Mouse (Mus musculus) heart, adult 2 months (tissue): ENCODE measurements at regions not wholly inside any gene's neighbourhood (a gene's known extent, or its start where the extent isn't known, plus 50 kb on each side); places are given as distances from the start of the nearest gene placed in this dataset.

Experiments used
- DNase-seq, 2 experiments: peaks; one replicate each; pipeline ENCODE4 v3.0.0; 2021
- H3K27ac ChIP-seq: fragments of 200-600 bp; 2 replicates; pipeline ENCODE4 v1.8.1; 2022
- H3K27me3 ChIP-seq: fragments of 200-500 bp; 2 replicates; pipeline ENCODE4 v1.6.1; 2012; ENCODE audit warnings: mild to moderate bottlenecking, low read length, inconsistent platforms, mixed read lengths; ENCODE audit not compliant: control insufficient read depth, insufficient read depth
- H3K36me3 ChIP-seq: fragments of 200-500 bp; 2 replicates; pipeline ENCODE4 v1.6.1; 2012; ENCODE audit warnings: low read length, inconsistent platforms; ENCODE audit not compliant: control insufficient read depth, insufficient read depth
- H3K4me1 ChIP-seq: fragments of 200-500 bp; 2 replicates; pipeline ENCODE4 v1.6.1; 2011; ENCODE audit warnings: low read length; ENCODE audit not compliant: control insufficient read depth, insufficient read depth
- H3K4me3 ChIP-seq: fragments of 200-600 bp; 2 replicates; pipeline ENCODE4 v1.8.1; 2022
- H3K79me2 ChIP-seq: fragments of 200-500 bp; replicated peaks from 2 replicates; pipeline ENCODE4 v1.6.1; 2012; ENCODE audit warnings: mild to moderate bottlenecking, inconsistent platforms, low read length, moderate library complexity, mixed read lengths; ENCODE audit not compliant: control insufficient read depth, insufficient read depth
- H3K9ac ChIP-seq: fragments of 200-500 bp; 2 replicates; pipeline ENCODE4 v1.6.1; 2012; ENCODE audit warnings: low read depth, mild to moderate bottlenecking, control low read depth, inconsistent platforms, low read length, mixed read lengths
- CTCF ChIP-seq: fragments of 200-600 bp; IDR thresholded peaks from 2 replicates; pipeline ENCODE4 v1.8.1; 2022; ENCODE audit warnings: antibody characterized with exemption, mild to moderate bottlenecking, moderate library complexity
- EP300 ChIP-seq: fragments of 200-500 bp; IDR thresholded peaks from 2 replicates; pipeline ENCODE4 v1.6.1; 2011; ENCODE audit warnings: low read depth, low read length, control low read depth; ENCODE audit not compliant: insufficient read depth
- POLR2A ChIP-seq: fragments of 200-500 bp; IDR thresholded peaks from 2 replicates; pipeline ENCODE4 v1.6.1; 2011; ENCODE audit warnings: mild to moderate bottlenecking, low read depth, low read length, control low read depth; ENCODE audit not compliant: insufficient read depth
- WGBS: fragments of 180-500 bp; shearing (Covaris S2); methylation state at CpG from one replicate; pipeline ENCODE4 v1.1.7; 2018; 5-methylcytosine and 5-hydroxymethylcytosine counted together
- intact Hi-C: fragments of 180-260 bp; cut with DNase I; formaldehyde crosslinking; loops from one replicate; pipeline ENCODE4 v1.15.1; 2025

DNA sequence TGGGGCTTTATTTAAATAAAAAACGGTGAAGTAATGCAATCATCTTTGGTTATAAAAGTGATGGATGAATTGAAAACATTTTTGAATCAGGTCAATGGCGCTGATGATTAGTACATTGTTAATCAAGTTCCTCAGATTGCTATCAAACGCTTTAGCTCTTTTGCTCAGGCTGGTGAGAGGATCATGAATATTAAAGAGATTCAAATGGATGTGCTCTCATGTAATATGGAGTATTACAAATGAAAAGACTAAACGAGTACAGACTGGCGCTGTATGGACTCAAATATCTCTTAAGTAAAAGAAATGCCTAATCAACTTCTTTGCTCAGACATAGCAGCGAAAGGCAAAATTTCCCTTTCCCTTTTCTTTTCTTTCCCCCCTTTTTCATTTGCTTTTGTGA lies 236.1 kb upstream of the Zic1 start:
- TF ChIP-seq POLR2A (no peak), CTCF (no peak), EP300 (no peak)
- WGBS, result 69% methylated on average over 6 of the region's 6 CpGs
- H3K36me3 ChIP-seq, result no peaks in the 10 kb centered on the region
- H3K27me3 ChIP-seq, result no peaks in the 10 kb centered on the region
- H3K9ac ChIP-seq, result no peak overlapping the region
- intact Hi-C loops, result no loop called here
- no peak overlapping the region for H3K27ac ChIP-seq
- no peaks in the 10 kb centered on the region for H3K79me2 ChIP-seq
- H3K4me1 ChIP-seq, result no peaks in the 10 kb centered on the region
- H3K4me3 ChIP-seq, result no peak overlapping the region
- no peak for DNase-seq

DNA sequence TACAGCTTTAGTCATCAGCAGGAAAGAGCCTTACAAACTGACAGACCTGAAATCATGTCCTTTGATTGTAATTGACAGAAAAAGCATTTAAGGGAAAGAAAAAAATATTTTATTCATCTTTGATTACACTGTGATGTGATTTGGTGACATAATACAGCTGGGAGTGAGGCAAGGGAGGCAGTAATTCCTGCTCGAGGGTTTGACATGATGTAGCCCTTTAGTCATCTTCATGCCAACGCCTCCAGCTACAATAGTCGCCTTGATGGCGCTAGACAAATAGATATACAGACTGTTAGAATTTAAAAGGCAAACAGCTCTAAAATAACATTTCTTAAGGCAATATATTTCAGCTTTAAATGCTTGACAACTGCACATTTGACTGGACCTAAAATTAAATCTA lies 226.3 kb upstream of the Zic1 start:
- Histone ChIP-seq H3K36me3 (no peaks in the 10 kb centered on the region), H3K9ac (no peak overlapping the region), H3K79me2 (no peaks in the 10 kb centered on the region), H3K4me1 (no peaks in the 10 kb centered on the region), H3K4me3 (no peak overlapping the region), H3K27ac (no peak overlapping the region), H3K27me3 (no peaks in the 10 kb centered on the region)
- no peak for DNase-seq
- TF ChIP-seq POLR2A (no peak), EP300 (no peak), CTCF (no peak)
- intact Hi-C loops, result no loop called here
- WGBS, result 45% methylated on average over 4 of the region's 4 CpGs

DNA sequence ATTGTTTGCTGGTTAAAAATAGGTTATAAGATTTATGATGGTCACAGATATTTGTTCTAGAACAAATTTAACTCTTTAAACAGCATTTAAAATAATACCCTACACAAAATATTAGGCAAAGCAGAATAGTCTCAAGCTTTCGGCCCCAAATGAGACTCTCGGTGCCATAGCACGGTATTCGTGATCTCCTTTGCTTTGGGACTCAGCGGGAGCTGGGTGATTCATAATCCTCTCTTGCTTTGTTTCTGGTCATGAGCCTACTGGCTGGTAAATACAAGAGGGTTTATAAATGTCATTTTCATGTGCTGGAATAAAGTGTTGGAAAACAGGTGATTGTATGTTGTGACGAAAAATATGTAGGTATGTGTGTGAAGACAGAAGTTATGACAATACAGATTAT lies 223.1 kb upstream of the Zic1 start:
- H3K4me1 ChIP-seq, result no peaks in the 10 kb centered on the region
- no peaks in the 10 kb centered on the region for H3K27me3 ChIP-seq
- H3K79me2 ChIP-seq, result no peaks in the 10 kb centered on the region
- TF ChIP-seq EP300 (no peak), CTCF (no peak), POLR2A (no peak)
- intact Hi-C loops, result no loop called here
- WGBS, result 83% methylated on average over 6 of the region's 6 CpGs
- H3K9ac ChIP-seq, result no peak overlapping the region
- no peak for DNase-seq
- H3K4me3 ChIP-seq, result no peak overlapping the region
- no peaks in the 10 kb centered on the region for H3K36me3 ChIP-seq
- H3K27ac ChIP-seq, result no peak overlapping the region

DNA sequence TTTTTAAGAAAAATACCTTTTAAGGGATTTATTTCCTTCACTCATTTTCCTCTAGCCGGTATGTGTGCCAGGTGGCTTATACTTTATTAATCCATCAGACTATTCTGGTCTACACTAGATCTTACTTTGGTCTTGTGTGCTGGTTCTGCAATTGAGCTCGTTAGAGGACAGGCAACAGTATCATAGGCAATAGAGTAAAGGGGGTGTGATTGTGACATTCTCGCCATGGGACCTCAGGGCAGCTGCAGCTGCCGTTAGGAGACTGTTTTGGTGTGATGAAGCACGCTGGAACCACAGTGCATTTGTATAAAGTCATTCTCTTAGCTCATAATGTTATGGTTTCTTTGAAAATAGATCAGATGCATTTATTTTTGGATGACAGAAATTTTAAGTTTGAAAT lies 222.3 kb upstream of the Zic1 start:
- Histone ChIP-seq H3K27me3 (no peaks in the 10 kb centered on the region), H3K4me3 (no peak overlapping the region), H3K27ac (no peak overlapping the region), H3K9ac (no peak overlapping the region), H3K4me1 (no peaks in the 10 kb centered on the region), H3K36me3 (no peaks in the 10 kb centered on the region), H3K79me2 (no peaks in the 10 kb centered on the region)
- intact Hi-C loops, result no loop called here
- TF ChIP-seq EP300 (no peak), POLR2A (no peak), CTCF (no peak)
- no peak for DNase-seq
- 49% methylated on average over 5 of the region's 5 CpGs for WGBS

DNA sequence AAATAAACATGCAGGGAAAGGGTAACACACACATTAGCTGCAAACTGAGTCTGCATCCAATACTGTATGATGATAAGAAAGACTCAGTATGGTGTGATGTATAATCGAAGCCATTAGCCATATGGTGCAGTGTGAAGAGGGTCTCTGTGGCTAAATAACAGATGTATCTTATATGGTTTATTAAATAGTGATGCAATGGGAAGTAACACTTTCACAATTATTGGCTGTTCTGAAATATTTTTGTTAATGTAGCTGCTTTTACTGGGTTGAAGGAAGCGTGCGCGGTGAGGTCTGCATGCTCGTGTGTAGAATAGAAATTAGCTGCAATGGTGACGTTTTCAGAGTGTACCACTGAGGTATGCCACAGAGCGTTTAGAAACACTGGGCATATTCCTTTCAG lies 221.7 kb upstream of the Zic1 start:
- no peaks in the 10 kb centered on the region for H3K36me3 ChIP-seq
- TF ChIP-seq CTCF (no peak), POLR2A (no peak), EP300 (no peak)
- H3K79me2 ChIP-seq, result no peaks in the 10 kb centered on the region
- no peaks in the 10 kb centered on the region for H3K4me1 ChIP-seq
- no peak for DNase-seq
- no peaks in the 10 kb centered on the region for H3K27me3 ChIP-seq
- H3K27ac ChIP-seq, result no peak overlapping the region
- H3K9ac ChIP-seq, result no peak overlapping the region
- H3K4me3 ChIP-seq, result no peak overlapping the region
- 80% methylated on average over 7 of the region's 7 CpGs for WGBS
- intact Hi-C loops, result no loop called here

DNA sequence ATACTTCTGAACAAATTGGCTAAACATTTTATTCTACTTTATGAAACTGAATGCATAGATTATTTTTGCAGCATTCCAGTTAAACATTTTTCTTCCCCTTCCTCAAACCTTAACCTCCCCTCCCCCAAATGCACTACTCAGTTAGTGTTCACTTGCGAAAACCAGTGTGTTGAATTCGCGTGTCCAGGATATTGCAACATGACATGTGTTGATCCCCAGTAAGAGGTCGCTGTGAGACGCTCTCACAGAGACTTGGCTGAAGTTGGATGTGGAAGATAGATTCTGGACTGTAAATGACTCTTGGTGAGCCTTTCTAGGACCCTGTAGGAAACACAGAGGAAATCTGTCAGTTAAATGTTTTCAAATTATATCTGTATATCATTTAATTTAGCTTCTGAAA lies 221.0 kb upstream of the Zic1 start:
- TF ChIP-seq POLR2A (no peak), EP300 (no peak), CTCF (no peak)
- intact Hi-C loops, result no loop called here
- Histone ChIP-seq H3K79me2 (no peaks in the 10 kb centered on the region), H3K9ac (no peak overlapping the region), H3K36me3 (no peaks in the 10 kb centered on the region), H3K27me3 (no peaks in the 10 kb centered on the region), H3K4me3 (no peak overlapping the region), H3K27ac (no peak overlapping the region), H3K4me1 (no peaks in the 10 kb centered on the region)
- DNase-seq, result no peak
- WGBS, result 72% methylated on average over 5 of the region's 5 CpGs

DNA sequence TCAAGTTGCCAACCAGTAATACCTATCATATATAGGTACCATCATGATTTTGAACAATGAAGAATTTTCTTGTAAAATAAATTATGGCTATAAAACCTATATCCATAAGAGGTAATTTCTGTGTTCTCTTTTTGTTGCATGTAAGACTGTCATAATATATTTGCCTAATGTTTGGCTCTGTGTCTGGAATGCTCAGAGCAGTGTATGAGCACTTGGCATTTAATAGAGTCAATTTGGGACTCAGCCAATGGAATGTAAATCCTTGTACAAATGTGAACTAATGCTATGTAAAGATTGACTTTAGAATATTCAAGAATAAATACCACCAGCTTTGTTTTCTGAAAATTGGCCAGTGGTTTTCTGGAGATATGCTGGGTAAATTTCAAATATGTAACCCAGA lies 208.5 kb upstream of the Zic1 start:
- no peak overlapping the region for H3K27ac ChIP-seq
- no peaks in the 10 kb centered on the region for H3K4me1 ChIP-seq
- no peak overlapping the region for H3K4me3 ChIP-seq
- H3K9ac ChIP-seq, result no peak overlapping the region
- TF ChIP-seq EP300 (no peak), POLR2A (no peak), CTCF (no peak)
- intact Hi-C loops, result no loop called here
- H3K27me3 ChIP-seq, result no peaks in the 10 kb centered on the region
- no peak for DNase-seq
- H3K36me3 ChIP-seq, result no peaks in the 10 kb centered on the region
- H3K79me2 ChIP-seq, result no peaks in the 10 kb centered on the region
